Mouse (Mus musculus): Measurements from ENCODE around the gene Gtf2i.

- TF ChIP-seq CTCF (IDR thresholded peaks at IDR 0.05) (no peak), EP300 (IDR thresholded peaks at IDR 0.05; ENCODE audit: insufficient read depth, low read depth, low read length) (no peak)
These were observed 23.5 kb downstream of the Gtf2i start for GRCm38 (mm10) chr5:134291096-134291495.

All from heart, adult 2 months (tissue).